Comparison of ENCODE assay signal across 8 mouse cellular contexts in the genomic region with DNA sequence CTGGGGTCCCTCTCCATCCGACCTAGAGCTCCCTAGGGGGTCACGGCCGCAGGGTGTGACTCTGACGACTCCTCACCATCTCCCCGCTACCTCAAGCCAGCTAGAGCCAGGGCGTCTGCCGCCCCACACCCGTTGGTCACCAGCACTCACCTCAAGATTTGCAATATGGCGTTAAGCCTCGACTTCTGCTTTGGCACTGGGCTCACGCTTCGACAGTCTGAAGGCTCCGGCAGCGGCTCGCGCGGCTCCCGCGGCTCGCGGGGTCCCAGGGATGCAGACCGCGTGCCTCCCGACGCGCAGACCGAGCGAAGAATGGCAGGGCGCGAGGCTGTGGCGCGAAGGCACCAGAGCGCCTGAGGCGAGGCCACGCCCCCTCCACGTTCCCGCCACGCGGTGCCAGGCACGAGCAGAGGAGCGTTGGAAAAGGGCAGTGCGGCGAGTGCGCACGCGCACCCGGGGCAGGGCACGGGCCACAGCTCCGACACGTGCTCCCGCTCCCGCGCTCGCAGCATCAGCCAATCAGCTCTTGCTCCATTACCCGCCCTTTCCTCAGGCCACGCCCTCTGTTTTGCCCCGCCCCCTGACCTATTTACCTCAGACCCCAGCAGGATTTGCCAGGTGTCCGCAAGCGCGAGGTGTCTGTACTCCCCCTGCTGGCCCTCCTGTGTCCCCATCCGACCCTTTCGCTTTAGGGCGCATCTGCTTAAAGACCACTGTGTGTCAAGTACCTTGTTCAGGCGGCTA. TPM values are rescaled to one million over a fixed set of nuclear protein-coding genes. Genes with fewer than 3 reads are reported as not detected.
A peak's percentile ranks its signal among the peaks of the same experiment; 100 is the strongest.
DNase-seq lines count a peak whose midpoint lies in the region; ATAC-seq and TF ChIP-seq lines count a peak whose summit lies in the region.

A gene (minus strand): TSS at position 341 of the 744 bp plus-strand sequence.

- H3K27ac ChIP-seq in embryonic facial prominence, embryonic 13.5 days: no peak within 1 kb of the TSS
- no peak within 1 kb of the TSS for H3K27ac ChIP-seq in layer of hippocampus, adult 2 months
- no peak within 1 kb of the TSS for H3K27ac ChIP-seq in lung, embryonic 15.5 days

- H3K27me3 ChIP-seq in embryonic facial prominence, embryonic 13.5 days: peaks cover 7% of the 10 kb centered on the region; the same call in 1 of the 2 replicates
- H3K27me3 ChIP-seq in lung, embryonic 15.5 days: no peaks in the 10 kb centered on the region; the same call in 1 of the 2 replicates

- H3K36me3 ChIP-seq in embryonic facial prominence, embryonic 13.5 days: no peaks in the 10 kb centered on the region
- no peaks in the 10 kb centered on the region for H3K36me3 ChIP-seq in lung, embryonic 15.5 days

- H3K4me3 ChIP-seq in embryonic facial prominence, embryonic 13.5 days: peak within 1 kb of the TSS; percentile 26
- peak within 1 kb of the TSS; percentile 44 for H3K4me3 ChIP-seq in layer of hippocampus, adult 2 months
- H3K4me3 ChIP-seq in lung, embryonic 15.5 days: peak within 1 kb of the TSS; percentile 72

- peak; percentile 18; the same call in 1 of the 2 replicates for ATAC-seq in embryonic facial prominence, embryonic 13.5 days (ENCODE audit: insufficient number of reproducible peaks, insufficient read depth, low FRiP score, low TSS enrichment, low read depth)
- ATAC-seq in lung, embryonic 15.5 days (ENCODE audit: borderline replicate concordance, extremely low read depth, low FRiP score, low TSS enrichment): peak; percentile 19; the same call in 1 of the 2 replicates
- no peak for ATAC-seq in activated CD4-positive, CD25-positive, alpha-beta regulatory T cell, adult 4 months

- no peaks in the 10 kb centered on the region; the same call in 1 of the 2 replicates for H3K9me3 ChIP-seq in embryonic facial prominence, embryonic 13.5 days
- no peaks in the 10 kb centered on the region; the same call in 1 of the 2 replicates for H3K9me3 ChIP-seq in lung, embryonic 15.5 days

- peak; percentile 27 to 30 for DNase-seq in B cell, adult 2 months
- peak; percentile 68 for DNase-seq in adrenal gland, adult 2 months
- peak; percentile 33 to 37 for DNase-seq in heart, postnatal 36 days
- DNase-seq in layer of hippocampus, adult 2 months (ENCODE audit: low spot score in 2 of 2): peak in 1 of 2 experiments; percentile 53
- DNase-seq in retina, adult 2 months (ENCODE audit: low read depth, low spot score): peak; percentile 92

- intact Hi-C loops in heart, postnatal 36 days (cut with DNase I): loop anchor here (2.0 kb wide), 1 partner anchor 93 kb away; a partner anchor contains a TSS

- peak; percentile 49 for TF ChIP-seq CTCF in layer of hippocampus, adult 2 months (conservative IDR thresholded peaks at IDR 0.05)

- 21% methylated on average over 64 of the region's 64 CpGs for WGBS in embryonic facial prominence, embryonic 13.5 days
- WGBS in lung, embryonic 15.5 days: 17% methylated on average over 64 of the region's 64 CpGs

- H3K9ac ChIP-seq in embryonic facial prominence, embryonic 13.5 days: no peak within 1 kb of the TSS
- H3K9ac ChIP-seq in lung, embryonic 15.5 days: no peak within 1 kb of the TSS; the same call in 1 of the 2 replicates

- peaks cover 23% of the 10 kb centered on the region for H3K4me1 ChIP-seq in embryonic facial prominence, embryonic 13.5 days
- peaks cover 23% of the 10 kb centered on the region for H3K4me1 ChIP-seq in lung, embryonic 15.5 days

- peak within 1 kb of the TSS; percentile 51 for H3K4me2 ChIP-seq in embryonic facial prominence, embryonic 13.5 days
- H3K4me2 ChIP-seq in lung, embryonic 15.5 days: peak within 1 kb of the TSS; percentile 52

RNA-seq across cellular contexts. Expression of the gene that starts here (rescaled TPM):
- total RNA-seq in adrenal gland, adult 2 months (2021): not detected
- 0.04 TPM in 1 of 2 replicates, not detected in the other for polyA plus RNA-seq in adrenal gland, adult 2 months (2012; rRNA removed)
- 3.5 and 4.4 TPM in 2 replicates for polyA plus RNA-seq in embryonic facial prominence, embryonic 13.5 days (2015; fragmentation: Nextera tagmentation; extraction: Ambion mirVana)
- not detected for total RNA-seq in heart, postnatal 36 days (2021)
- under 1 TPM; 0.33 to 0.71 TPM for total RNA-seq in layer of hippocampus, adult 2 months (2021)
- polyA plus RNA-seq in lung, embryonic 15.5 days (2015; fragmentation: Nextera tagmentation; extraction: Ambion mirVana): 1.8 and 1.9 TPM in 2 replicates
- polyA plus RNA-seq in activated CD4-positive, CD25-positive, alpha-beta regulatory T cell, adult 4 months (2017; shearing (Covaris generic)): not detected

Comparison
In these comparisons a context has a peak if more than half of its experiments do, and no peak if none do; other contexts are left out.
1. Peak in DNase-seq in adrenal gland, adult 2 months; RNA of the gene not detected or under 1 TPM.
2. Peak in DNase-seq in heart, postnatal 36 days; RNA of the gene not detected or under 1 TPM.